Mouse (Mus musculus) inflammation-experienced regulatory T-cells, adult 6 months (primary cell): ENCODE results near the gene Sh2d2a. TPM values are rescaled to one million over a fixed set of nuclear protein-coding genes. Genes with fewer than 3 reads are reported as not detected.
A peak's percentile ranks its signal among the peaks of the same experiment; 100 is the strongest.
"Not testable (repeated sequence)": the region's sequence is repeated elsewhere in the genome, so short reads cannot be mapped to it uniquely, and the experiment has no call there.

ENCODE experiments used
- ATAC-seq: one replicate; pipeline ENCODE4 v1.8.0; 2017
- polyA plus RNA-seq, 3 experiments: library from polyadenylated mRNA; unstranded; fragments of 100-300 nt; shearing (Covaris generic); gene quantifications; one replicate each; pipeline ENCODE4 v1.2.1; 2017

Sh2d2a gene
- polyA plus RNA-seq, 3 experiments from 2014 or later = 231 to 280 (median 232) TPM

DNA sequence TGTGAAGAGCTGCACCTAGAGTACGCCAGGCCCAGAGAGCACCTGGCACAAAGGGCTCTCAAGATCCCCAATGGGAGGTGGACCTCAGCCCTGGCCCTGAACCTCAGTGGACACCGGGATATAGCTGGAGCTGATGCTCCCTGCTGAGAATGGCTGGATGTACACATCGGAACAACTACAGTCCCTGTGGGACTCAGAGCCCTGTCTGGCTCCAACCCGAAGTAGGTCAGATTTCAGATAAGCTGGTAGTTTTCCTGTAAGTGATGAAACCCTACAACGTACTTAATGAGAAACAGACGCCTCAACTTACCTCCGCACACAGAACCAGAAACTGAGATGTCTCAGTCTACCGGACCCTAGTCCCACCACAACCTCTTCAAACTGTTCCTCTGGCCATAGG, 11.1 kb downstream of the Sh2d2a start:
- ATAC-seq = no peak

DNA sequence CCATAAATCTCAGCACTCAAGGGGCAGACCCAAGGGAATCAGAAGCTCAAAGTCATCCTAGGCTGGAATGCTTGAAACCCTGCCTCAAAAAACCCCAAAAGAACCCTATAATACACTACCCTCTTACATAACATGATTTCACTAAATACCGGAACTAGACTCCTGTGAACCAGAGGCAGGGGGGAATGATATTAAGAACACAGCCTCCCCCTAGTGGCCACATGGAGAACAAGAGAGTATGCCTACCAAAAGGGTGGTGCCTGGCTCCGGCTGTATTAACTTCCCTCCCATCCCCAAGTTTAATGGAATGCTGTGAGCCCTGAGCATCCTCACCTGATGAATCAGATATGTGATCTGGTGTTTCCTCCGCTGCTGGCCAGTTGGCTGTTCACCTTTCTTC, 13.3 kb downstream of the Sh2d2a start:
- ATAC-seq = peak; percentile 93

DNA sequence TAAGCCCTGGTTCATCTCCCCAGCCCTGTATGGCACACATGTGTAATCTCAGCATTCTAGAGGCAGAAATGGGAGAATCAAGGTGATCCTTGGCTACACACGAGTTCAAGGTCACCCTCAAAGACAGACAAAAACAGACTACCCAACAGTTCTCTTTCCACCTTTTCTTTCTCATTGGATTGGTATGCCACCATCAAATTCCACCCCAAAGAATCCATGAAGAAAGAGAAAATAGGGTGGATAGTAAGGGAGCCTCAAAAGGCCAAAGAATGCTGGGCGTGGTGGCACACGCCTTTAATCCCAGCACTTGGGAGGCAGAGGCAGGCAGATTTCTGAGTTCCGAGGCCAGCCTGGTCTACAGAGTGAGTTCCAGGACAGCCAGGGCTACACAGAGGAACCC, 17.6 kb downstream of the Sh2d2a start:
- ATAC-seq = not testable (repeated sequence)

GRCm38 (mm10) chr3:87877730-87878129, 31.2 kb downstream of the Sh2d2a start:
- no peak for ATAC-seq

GRCm38 (mm10) chr3:87884291-87884690, 37.7 kb downstream of the Sh2d2a start:
- no peak for ATAC-seq

GRCm38 (mm10) chr3:87884708-87885251, 38.2 kb downstream of the Sh2d2a start:
- ATAC-seq = no peak

DNA sequence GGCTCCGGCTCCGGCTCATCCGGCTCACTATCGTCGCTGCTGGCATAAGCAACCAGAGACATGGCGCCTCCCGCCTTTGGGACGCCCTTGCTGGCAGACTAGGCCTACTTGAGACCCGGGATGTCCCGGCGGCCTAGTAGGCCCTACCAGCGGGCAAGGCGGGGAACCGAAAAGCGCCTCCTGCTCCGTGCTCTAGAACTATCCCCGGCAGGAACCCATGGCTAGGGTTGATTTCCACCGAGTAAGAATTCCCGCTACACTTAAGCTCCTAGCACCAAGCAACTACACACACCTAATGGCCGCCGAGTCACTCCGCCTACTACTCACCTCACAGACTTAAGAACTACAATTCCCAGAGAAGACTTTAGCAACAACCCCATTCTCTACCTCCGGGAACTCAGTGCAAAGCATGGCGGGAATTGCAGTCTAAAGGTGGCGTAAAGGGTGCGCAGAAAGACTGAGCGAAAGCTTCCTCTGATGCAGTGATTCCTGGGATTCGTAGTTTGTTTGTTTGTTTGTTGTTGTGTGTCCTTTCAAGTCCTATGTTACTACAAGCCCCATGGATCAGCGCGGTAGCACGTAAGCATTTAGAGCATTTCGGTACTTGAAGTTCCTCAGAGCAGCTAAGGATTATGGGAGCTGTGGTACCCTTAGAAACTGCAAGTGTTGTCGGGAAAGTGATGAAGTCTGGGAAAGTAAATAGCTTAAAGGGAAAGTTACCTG, 38.9 kb downstream of the Sh2d2a start, which contains the start of gene Prcc:
Gene Prcc (minus strand): TSS at position 328 of the 723 bp plus-strand sequence.
- peak; percentile 97 for ATAC-seq

DNA sequence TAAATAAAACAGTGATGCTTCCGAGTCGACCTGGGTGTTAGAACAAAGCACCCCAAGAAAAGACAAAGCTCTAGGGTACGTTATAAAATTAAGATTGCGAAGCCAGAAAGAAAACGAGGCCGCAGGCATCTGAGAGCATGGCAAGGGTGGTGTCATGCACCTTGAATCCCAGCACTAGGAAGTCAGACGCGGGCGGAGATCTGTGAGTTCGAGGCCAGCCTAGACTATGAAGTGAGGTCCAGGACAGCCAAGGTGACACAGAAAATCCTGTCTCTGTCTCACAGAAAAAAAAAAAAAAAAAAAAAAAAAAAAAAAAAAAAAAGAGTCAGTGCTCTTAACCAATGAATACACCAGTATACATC, 39.4 kb downstream of the Sh2d2a start:
- ATAC-seq = peak; percentile 3

GRCm38 (mm10) chr3:87886416-87886815, 39.9 kb downstream of the Sh2d2a start:
- ATAC-seq = no peak

GRCm38 (mm10) chr3:87887400-87887799, 40.8 kb downstream of the Sh2d2a start:
- ATAC-seq = not testable (repeated sequence)

- no peak for ATAC-seq
These were observed 44.9 kb downstream of the Sh2d2a start for GRCm38 (mm10) chr3:87891481-87891880.

GRCm38 (mm10) chr3:87893367-87893905, 46.9 kb downstream of the Sh2d2a start:
- no peak for ATAC-seq

- ATAC-seq = no peak
These were observed 52.7 kb downstream of the Sh2d2a start for GRCm38 (mm10) chr3:87899266-87899665.

GRCm38 (mm10) chr3:87899776-87900175, 53.2 kb downstream of the Sh2d2a start:
- no peak for ATAC-seq

DNA sequence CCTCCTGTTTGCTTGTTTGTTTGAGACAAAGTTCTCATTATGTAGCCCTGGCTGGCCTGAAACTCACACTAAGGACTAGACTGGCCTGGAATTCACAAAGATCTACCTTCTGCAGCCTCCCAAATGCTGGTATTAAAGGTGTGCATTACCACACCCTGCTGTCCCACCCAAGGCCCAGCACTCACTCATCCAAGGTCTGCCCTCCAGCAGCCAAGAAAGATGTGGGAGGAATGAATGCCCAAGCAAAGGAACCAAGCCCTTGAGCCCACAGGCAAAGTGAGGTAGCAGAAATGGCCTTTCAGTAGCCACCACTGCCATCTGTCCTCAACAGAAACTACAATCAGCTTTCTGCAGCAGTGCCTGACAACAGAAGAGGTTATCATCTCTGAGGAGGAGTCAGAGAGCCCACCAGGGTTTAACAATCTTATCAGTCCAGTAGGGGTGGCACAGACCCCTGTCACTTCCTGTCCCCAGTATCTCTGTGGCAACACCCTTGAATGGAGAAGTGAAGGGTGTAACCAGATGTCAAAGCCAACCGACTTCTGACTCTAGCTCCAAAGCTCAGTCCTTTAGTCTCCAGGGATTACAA, 54.6 kb downstream of the Sh2d2a start:
- ATAC-seq = no peak

- ATAC-seq = not testable (repeated sequence)
These were observed 55.4 kb downstream of the Sh2d2a start for GRCm38 (mm10) chr3:87901959-87902358.

DNA sequence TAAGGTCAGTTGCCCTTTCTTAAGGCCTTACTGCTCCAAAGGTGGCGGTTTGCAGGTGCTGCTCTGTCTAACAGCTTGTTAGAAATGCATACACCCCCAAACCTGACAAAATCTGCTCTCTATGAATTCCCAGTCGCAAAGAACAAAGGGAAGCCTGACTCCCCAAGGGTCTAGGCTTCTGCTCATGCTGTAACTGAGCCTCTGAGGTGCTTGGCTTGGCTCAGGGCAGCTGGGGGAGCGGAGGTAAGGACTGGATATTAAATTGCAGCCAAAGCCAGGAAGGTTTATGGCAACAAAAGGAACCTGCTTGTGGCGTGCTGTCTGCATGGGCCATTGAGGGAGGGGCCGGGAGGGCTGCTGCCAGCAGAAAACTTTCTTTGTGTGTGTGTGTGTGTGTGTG, 57.3 kb downstream of the Sh2d2a start:
- no peak for ATAC-seq

Other genes starting within 250 kb of the Sh2d2a start
- gene Arhgef11, start 229.2 kb upstream of the Sh2d2a start, polyA plus RNA-seq = 1 to 10 TPM; 2.0 to 4.4 (median 4.0) TPM
- gene Lrrc71, start 98.1 kb upstream of the Sh2d2a start, polyA plus RNA-seq = 1 to 10 TPM in 2 of 3 experiments, under 1 TPM in 1; 0.82 to 1.1 (median 1.1) TPM
- gene Ntrk1, start 51.6 kb upstream of the Sh2d2a start, polyA plus RNA-seq = under 1 TPM in 1 of 3 experiments, not detected in 2; 0.17 TPM
- gene Insrr, start 49.8 kb upstream of the Sh2d2a start, polyA plus RNA-seq = 1 to 10 TPM in 2 of 3 experiments, under 1 TPM in 1; 0.42 to 1.2 (median 1.1) TPM
- 100 to 1,000 TPM in 1 of 3 experiments, 10 to 100 TPM in 2; 65.9 to 108 (median 76.0) TPM for gene Pear1, start 22.4 kb upstream of the Sh2d2a start, polyA plus RNA-seq
- 1 to 10 TPM; 3.8 to 5.3 (median 4.2) TPM for gene Prcc, start 38.9 kb downstream of the Sh2d2a start, polyA plus RNA-seq
- 10 to 100 TPM; 39.0 to 54.0 (median 41.4) TPM for gene Hdgf, start 59.6 kb downstream of the Sh2d2a start, polyA plus RNA-seq
- 100 to 1,000 TPM; 138 to 191 (median 188) TPM for gene Mrpl24, start 72.8 kb downstream of the Sh2d2a start, polyA plus RNA-seq
- 10 to 100 TPM; 14.2 to 17.9 (median 16.4) TPM for gene Isg20l2, start 83.6 kb downstream of the Sh2d2a start, polyA plus RNA-seq
- gene Rrnad1, start 84.0 kb downstream of the Sh2d2a start, polyA plus RNA-seq = 10 to 100 TPM; 19.5 to 30.1 (median 28.6) TPM
- gene Crabp2, start 101.9 kb downstream of the Sh2d2a start, polyA plus RNA-seq = not detected
- gene Nes, start 124.3 kb downstream of the Sh2d2a start, polyA plus RNA-seq = not detected
- gene Bcan, start 153.5 kb downstream of the Sh2d2a start, polyA plus RNA-seq = not detected
- not detected for gene Hapln2, start 180.8 kb downstream of the Sh2d2a start, polyA plus RNA-seq
- 10 to 100 TPM; 20.8 to 37.5 (median 36.6) TPM for gene Gpatch4, start 196.4 kb downstream of the Sh2d2a start, polyA plus RNA-seq
- gene Naxe, start 211.7 kb downstream of the Sh2d2a start, polyA plus RNA-seq = 10 to 100 TPM; 68.3 to 75.7 (median 70.3) TPM
- gene Ttc24, start 231.5 kb downstream of the Sh2d2a start, polyA plus RNA-seq = not detected
- gene Iqgap3, start 235.2 kb downstream of the Sh2d2a start, polyA plus RNA-seq = 1 to 10 TPM in 1 of 3 experiments, under 1 TPM in 2; 0.59 to 3.5 (median 0.82) TPM